Mouse (Mus musculus) right cerebral cortex, postnatal 36 days (tissue): ENCODE results near the gene 1520401A03Rik.
"Not testable (repeated sequence)": the region's sequence is repeated elsewhere in the genome, so short reads cannot be mapped to it uniquely, and the experiment has no call there.

Experiments
- DNase-seq, 2 experiments: peaks; one replicate each; pipeline ENCODE4 v3.0.0; 2022; ENCODE audit warnings: low spot score in 2 of 2, mixed read lengths in 1 of 2

1520401A03Rik gene

GRCm38 (mm10) chr17:23722376-23723125 is at the start of gene 1520401A03Rik:
TSS of gene 1520401A03Rik (minus strand) at chr17:23722783.
- DNase-seq = no peak

GRCm38 (mm10) chr17:23772219-23772556 is 49.6 kb upstream of the 1520401A03Rik start:
- DNase-seq = not testable (repeated sequence)

- DNase-seq = peak; percentile 99
These were observed 49.0 kb upstream of the 1520401A03Rik start, which contains the start of gene Flywch1 for GRCm38 (mm10) chr17:23771284-23772218. TSS of gene Flywch1 (minus strand) at chr17:23771602.

- DNase-seq = no peak
These were observed 48.3 kb upstream of the 1520401A03Rik start for GRCm38 (mm10) chr17:23770896-23771283.

- no peak for DNase-seq
These were observed 47.9 kb upstream of the 1520401A03Rik start for GRCm38 (mm10) chr17:23770493-23770892.

- DNase-seq = no peak
These were observed 40.4 kb upstream of the 1520401A03Rik start for GRCm38 (mm10) chr17:23762976-23763375.

- DNase-seq = no peak
These were observed 38.6 kb upstream of the 1520401A03Rik start for GRCm38 (mm10) chr17:23761155-23761554.

- no peak for DNase-seq
These were observed 37.6 kb upstream of the 1520401A03Rik start for GRCm38 (mm10) chr17:23760231-23760630.

- DNase-seq = no peak
These were observed 36.2 kb upstream of the 1520401A03Rik start for GRCm38 (mm10) chr17:23758801-23759200.

- no peak for DNase-seq
These were observed 35.0 kb upstream of the 1520401A03Rik start for GRCm38 (mm10) chr17:23757581-23757980.

- DNase-seq = no peak
These were observed 33.1 kb upstream of the 1520401A03Rik start for GRCm38 (mm10) chr17:23755689-23756088.

- no peak for DNase-seq
These were observed 27.0 kb upstream of the 1520401A03Rik start for GRCm38 (mm10) chr17:23749400-23750191.

- DNase-seq = peak; percentile 52 to 63
These were observed 26.2 kb upstream of the 1520401A03Rik start for GRCm38 (mm10) chr17:23748631-23749391.

- DNase-seq = no peak
These were observed 25.4 kb upstream of the 1520401A03Rik start for GRCm38 (mm10) chr17:23748026-23748425.

GRCm38 (mm10) chr17:23747471-23747870 is 24.9 kb upstream of the 1520401A03Rik start:
- DNase-seq = no peak

GRCm38 (mm10) chr17:23746767-23747166 is 24.2 kb upstream of the 1520401A03Rik start:
- no peak for DNase-seq

- DNase-seq = no peak
These were observed 23.7 kb upstream of the 1520401A03Rik start for GRCm38 (mm10) chr17:23746311-23746710.

GRCm38 (mm10) chr17:23745301-23746251 is 23.0 kb upstream of the 1520401A03Rik start, which contains the start of gene Kremen2:
TSS of gene Kremen2 (minus strand) at chr17:23745833.
- DNase-seq = no peak

GRCm38 (mm10) chr17:23744651-23745050 is 22.1 kb upstream of the 1520401A03Rik start:
- DNase-seq = no peak

- no peak for DNase-seq
These were observed 21.5 kb upstream of the 1520401A03Rik start for GRCm38 (mm10) chr17:23744076-23744475.
